Mouse (Mus musculus) spleen, postnatal 14 days (tissue): ENCODE results near the gene Fkbpl.
A peak's percentile ranks its signal among the peaks of the same experiment; 100 is the strongest.

Experiments
- DNase-seq, 2 experiments: peaks; one replicate each; pipeline ENCODE4 v3.0.0; 2021 to 2022; ENCODE audit warnings: low spot score in 2 of 2

Fkbpl gene

GRCm38 (mm10) chr17:34644608-34645007 lies at the start of gene Fkbpl:
Gene Fkbpl (plus strand): TSS chr17:34644764.
- DNase-seq: peak; percentile 82 to 93

- no peak for DNase-seq
Observed at GRCm38 (mm10) chr17:34596098-34596497, 48.5 kb upstream of the Fkbpl start.

GRCm38 (mm10) chr17:34597566-34598095 lies 46.9 kb upstream of the Fkbpl start, which contains the start of gene Ager:
Gene Ager (plus strand): TSS chr17:34597862.
- DNase-seq: no peak

GRCm38 (mm10) chr17:34599891-34600290 lies 44.7 kb upstream of the Fkbpl start:
- DNase-seq: no peak

- no peak for DNase-seq
Observed at GRCm38 (mm10) chr17:34601796-34602195, 42.8 kb upstream of the Fkbpl start.

- peak; percentile 89 to 97 for DNase-seq
Observed at GRCm38 (mm10) chr17:34603375-34604060, 41.0 kb upstream of the Fkbpl start, which contains the start of gene Rnf5. Gene Rnf5 (minus strand): TSS chr17:34603690.

GRCm38 (mm10) chr17:34604061-34604508 lies 40.5 kb upstream of the Fkbpl start, which contains the start of gene Agpat1:
Gene Agpat1 (plus strand): TSS chr17:34604262.
- DNase-seq: peak; percentile 92 to 96

- DNase-seq: no peak
Observed at GRCm38 (mm10) chr17:34604511-34605237, 39.9 kb upstream of the Fkbpl start.

- DNase-seq: peak; percentile 87 to 89
Observed at GRCm38 (mm10) chr17:34605609-34606008, 39.0 kb upstream of the Fkbpl start.

GRCm38 (mm10) chr17:34606186-34607039 lies 38.2 kb upstream of the Fkbpl start:
- no peak for DNase-seq

GRCm38 (mm10) chr17:34607997-34608396 lies 36.6 kb upstream of the Fkbpl start:
- no peak for DNase-seq

GRCm38 (mm10) chr17:34611050-34611449 lies 33.5 kb upstream of the Fkbpl start:
- DNase-seq: no peak

- DNase-seq: no peak
Observed at GRCm38 (mm10) chr17:34613054-34613645, 31.4 kb upstream of the Fkbpl start.

- no peak for DNase-seq
Observed at GRCm38 (mm10) chr17:34613830-34614229, 30.7 kb upstream of the Fkbpl start.

GRCm38 (mm10) chr17:34615871-34616270 lies 28.7 kb upstream of the Fkbpl start, which contains the start of gene Egfl8:
Gene Egfl8 (minus strand): TSS chr17:34615971.
- DNase-seq: no peak

GRCm38 (mm10) chr17:34618999-34619398 lies 25.6 kb upstream of the Fkbpl start:
- DNase-seq: peak; percentile 64 to 76

GRCm38 (mm10) chr17:34621006-34621405 lies 23.6 kb upstream of the Fkbpl start:
- DNase-seq: no peak

GRCm38 (mm10) chr17:34623161-34623560 lies 21.4 kb upstream of the Fkbpl start:
- no peak for DNase-seq

- DNase-seq: no peak
Observed at GRCm38 (mm10) chr17:34624981-34625380, 19.6 kb upstream of the Fkbpl start.

- DNase-seq: no peak
Observed at GRCm38 (mm10) chr17:34626062-34626772, 18.3 kb upstream of the Fkbpl start.

GRCm38 (mm10) chr17:34626773-34627092 lies 17.8 kb upstream of the Fkbpl start:
- DNase-seq: no peak
